Mouse (Mus musculus) gastrocnemius, postnatal 36 days (tissue): ENCODE results near the gene Lao1. TPM values are rescaled to one million over a fixed set of nuclear protein-coding genes. Genes with fewer than 3 reads are reported as not detected.

Experiments used
- DNase-seq, 2 experiments: peaks; one replicate each; pipeline ENCODE4 v3.0.0; 2022
- intact Hi-C: fragments of 180-260 bp; cut with DNase I; formaldehyde crosslinking; loops from one replicate; pipeline ENCODE4 v1.15.1; 2025
- total RNA-seq, 2 experiments: library from RNA; stranded (reverse); gene quantifications; 2 replicates each; pipeline ENCODE4 v1.2.3; 2021

Gene Lao1
- total RNA-seq, 2 experiments from 2014 or later, result 0.36 to 0.86 TPM

DNA sequence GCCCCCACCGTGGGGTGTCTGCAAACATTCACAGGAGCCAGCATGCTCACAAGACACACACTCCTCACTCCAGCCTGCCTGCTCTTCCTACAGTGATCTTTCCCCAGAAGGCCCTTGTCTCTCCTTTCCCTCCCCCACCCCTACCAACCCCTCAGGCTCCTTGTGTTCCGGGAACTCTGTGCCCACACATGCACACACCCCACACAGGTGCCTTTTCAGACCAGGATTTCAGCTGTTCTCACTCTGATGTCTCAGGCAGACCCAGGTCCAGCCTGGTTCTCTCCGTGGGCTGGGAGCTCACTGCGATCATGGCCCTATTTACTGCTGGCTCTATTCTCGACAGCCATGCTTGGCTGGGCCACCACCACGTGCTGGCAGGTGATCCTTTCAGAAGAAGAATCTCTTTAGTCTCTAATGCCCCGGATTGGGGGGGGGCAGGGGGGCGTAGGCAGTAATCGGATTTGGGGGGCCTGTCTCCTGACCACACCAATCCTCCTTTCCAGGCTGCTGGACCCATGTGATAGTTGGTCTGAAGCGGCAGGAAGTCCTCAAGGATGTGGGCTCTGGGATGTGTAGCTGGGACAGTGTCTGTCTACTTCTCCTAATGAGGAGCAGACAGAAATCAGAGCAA, 49.8 kb downstream of the Lao1 start:
- DNase-seq, result no peak
- intact Hi-C loops, result no loop called here

DNA sequence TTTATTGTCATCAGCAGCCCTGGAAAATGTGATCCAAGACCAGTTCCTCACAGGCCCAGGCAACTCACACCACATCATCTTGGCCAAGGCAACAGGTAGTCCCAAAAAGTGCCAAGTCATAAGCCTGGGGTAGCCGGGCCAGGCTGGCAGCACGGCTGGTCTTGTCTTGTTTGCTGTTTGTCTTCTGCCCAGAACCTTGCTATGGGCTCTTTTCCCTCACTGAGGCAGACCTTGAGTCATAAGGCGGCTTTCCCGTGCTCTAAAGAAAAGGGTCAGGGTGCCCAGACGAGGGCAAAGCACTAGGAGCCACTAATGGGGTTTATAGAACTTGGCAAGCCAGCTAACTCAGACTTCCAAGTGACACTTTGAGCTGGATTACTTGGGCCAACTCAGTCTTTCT, 51.7 kb downstream of the Lao1 start:
- intact Hi-C loops, result no loop called here
- no peak for DNase-seq

DNA sequence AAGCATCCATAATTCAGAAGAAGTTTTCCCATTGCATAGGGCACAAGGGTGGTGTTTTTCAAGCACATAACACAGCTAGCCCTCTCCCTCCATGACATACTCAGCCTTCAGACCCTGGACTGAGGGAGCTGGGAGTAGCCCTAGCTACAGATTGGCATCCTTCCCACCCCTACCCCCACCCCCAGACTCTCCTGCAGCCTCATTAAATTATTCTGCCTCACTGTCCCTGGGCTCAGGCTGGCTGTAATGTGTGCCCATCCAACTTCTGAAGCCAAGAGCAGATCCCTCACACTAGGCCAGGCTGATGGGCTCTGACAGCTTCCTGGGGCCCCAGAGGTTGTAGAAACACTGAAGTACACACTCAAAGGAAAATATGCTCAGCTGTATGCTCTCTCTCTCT, 53.6 kb downstream of the Lao1 start:
- DNase-seq, result no peak
- intact Hi-C loops, result no loop called here

DNA sequence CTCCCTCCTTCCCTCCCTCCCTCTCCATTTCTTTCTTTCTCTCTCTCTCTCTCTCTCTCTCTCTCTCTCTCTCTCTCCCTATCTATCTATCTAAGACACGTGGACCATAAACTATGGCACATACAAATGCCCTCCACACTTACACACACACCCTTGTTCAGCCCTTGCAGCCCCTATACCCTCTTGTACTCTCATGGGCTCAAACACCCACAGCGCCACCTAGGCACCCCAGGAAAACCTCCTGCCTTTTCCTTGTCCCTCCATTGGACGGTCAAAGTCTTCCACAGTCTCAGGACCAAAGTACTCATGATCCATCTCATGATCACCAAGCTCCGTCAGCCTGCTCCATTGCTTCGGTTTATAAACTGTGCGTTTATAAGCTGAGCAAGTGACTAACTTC, 54.2 kb downstream of the Lao1 start:
- DNase-seq, result no peak
- intact Hi-C loops, result no loop called here

DNA sequence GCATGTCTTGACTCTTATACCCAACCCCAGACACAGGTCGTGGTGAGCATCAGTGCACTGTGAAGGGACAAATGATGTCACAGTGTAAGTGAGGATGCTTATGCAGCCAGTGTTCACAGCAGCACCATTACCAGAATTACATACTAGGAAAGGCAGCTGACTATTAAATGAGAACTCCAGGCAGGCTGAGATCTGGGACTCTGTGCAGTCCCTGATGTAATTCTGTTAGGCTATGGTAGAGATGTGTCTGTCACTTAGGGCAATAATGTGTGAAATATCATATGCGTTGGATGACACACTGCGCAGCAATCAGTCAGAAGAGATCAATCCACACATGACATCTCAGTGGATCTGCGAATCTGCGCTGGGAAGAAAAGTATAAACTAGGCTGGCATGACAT, 55.7 kb downstream of the Lao1 start:
- intact Hi-C loops, result no loop called here

More for the DNA sequence above, 55.7 kb downstream of the Lao1 start:
- DNase-seq, result no peak

Other genes starting within 250 kb of the Lao1 start
- gene Olfr1340, start 241.4 kb upstream of the Lao1 start, total RNA-seq, result not detected
- not detected for gene Olfr1339, start 229.4 kb upstream of the Lao1 start, total RNA-seq
- gene Olfr1338, start 202.8 kb upstream of the Lao1 start, total RNA-seq, result not detected
- not detected for gene Olfr1337, start 179.0 kb upstream of the Lao1 start, total RNA-seq
- not detected for gene Olfr1335, start 151.6 kb upstream of the Lao1 start, total RNA-seq
- gene Olfr1333, start 125.3 kb upstream of the Lao1 start, total RNA-seq, result not detected
- gene Olfr1331, start 96.9 kb upstream of the Lao1 start, total RNA-seq, result not detected
- not detected for gene Olfr1330, start 73.0 kb upstream of the Lao1 start, total RNA-seq
- not detected for gene Olfr1329, start 44.1 kb upstream of the Lao1 start, total RNA-seq
- gene Olfr1328, start 23.0 kb upstream of the Lao1 start, total RNA-seq, result not detected
- 1 to 10 TPM; 4.3 to 5.0 TPM for gene Slc2a1, start 147.1 kb downstream of the Lao1 start, total RNA-seq
- 10 to 100 TPM; 15.5 to 16.9 TPM for gene Zfp691, start 212.6 kb downstream of the Lao1 start, total RNA-seq
- gene Ermap, start 228.4 kb downstream of the Lao1 start, total RNA-seq, result not detected
- gene Svbp, start 233.7 kb downstream of the Lao1 start, total RNA-seq, result 10 to 100 TPM; 10.7 to 15.2 TPM